Mouse (Mus musculus): ENCODE results near the gene Fscn2. TPM values are rescaled to one million over a fixed set of nuclear protein-coding genes. Genes with fewer than 3 reads are reported as not detected.
A peak's percentile ranks its signal among the peaks of the same experiment; 100 is the strongest.
"Not testable (repeated sequence)": the region's sequence is repeated elsewhere in the genome, so short reads cannot be mapped to it uniquely, and the experiment has no call there.

The Fscn2 gene
- polyA plus RNA-seq, 1 experiment from 2014 or later, result 1.0 TPM

- H3K27ac ChIP-seq (ENCODE audit: low read depth, low read length), result no peak overlapping the region
- H3K4me1 ChIP-seq (replicated peaks; ENCODE audit: control insufficient read depth, insufficient read depth, low read length), result peaks cover 5% of the 10 kb centered on the region; the same call in 1 of the 2 replicates
- H3K9ac ChIP-seq (ENCODE audit: low read length), result no peak overlapping the region
- DNase-seq (ENCODE audit: low spot score) (peak; percentile 48), ATAC-seq (replicated peaks; ENCODE audit: low FRiP score) (no peak)
- no peaks in the 10 kb centered on the region for H3K9me3 ChIP-seq (ENCODE audit: control insufficient read depth, low read length)
- no peaks in the 10 kb centered on the region for H3K27me3 ChIP-seq (ENCODE audit: control insufficient read depth, insufficient read depth, low read length)
- H3K4me2 ChIP-seq (ENCODE audit: low read depth, low read length, severe bottlenecking), result no peak overlapping the region
- 91% methylated on average over 5 of the region's 5 CpGs for WGBS
- H3K36me3 ChIP-seq (ENCODE audit: control insufficient read depth, insufficient read depth, low read length), result peaks cover 5% of the 10 kb centered on the region; the same call in 1 of the 2 replicates
- no peak overlapping the region for H3K4me3 ChIP-seq (ENCODE audit: low read depth, low read length)
These were observed 18.6 kb upstream of the Fscn2 start for GRCm38 (mm10) chr11:120342656-120343160.

- DNase-seq (ENCODE audit: low spot score) (peak; percentile 64), ATAC-seq (replicated peaks; ENCODE audit: low FRiP score) (no peak)
- Histone ChIP-seq H3K9me3 (ENCODE audit: control insufficient read depth, low read length) (no peaks in the 10 kb centered on the region), H3K27ac (ENCODE audit: low read depth, low read length) (no peak overlapping the region), H3K4me2 (ENCODE audit: low read depth, low read length, severe bottlenecking) (no peak overlapping the region), H3K9ac (ENCODE audit: low read length) (no peak overlapping the region; the same call in 1 of the 2 replicates), H3K4me1 (replicated peaks; ENCODE audit: control insufficient read depth, insufficient read depth, low read length) (peaks cover 5% of the 10 kb centered on the region; the same call in 1 of the 2 replicates), H3K27me3 (ENCODE audit: control insufficient read depth, insufficient read depth, low read length) (no peaks in the 10 kb centered on the region), H3K4me3 (ENCODE audit: low read depth, low read length) (no peak overlapping the region), H3K36me3 (ENCODE audit: control insufficient read depth, insufficient read depth, low read length) (peaks cover 5% of the 10 kb centered on the region; the same call in 1 of the 2 replicates)
- WGBS, result 75% methylated on average over 5 of the region's 5 CpGs
These were observed 17.6 kb upstream of the Fscn2 start for GRCm38 (mm10) chr11:120343519-120344309.

- H3K27ac ChIP-seq (ENCODE audit: low read depth, low read length), result no peak overlapping the region
- peaks cover 5% of the 10 kb centered on the region; the same call in 1 of the 2 replicates for H3K36me3 ChIP-seq (ENCODE audit: control insufficient read depth, insufficient read depth, low read length)
- DNase-seq (ENCODE audit: low spot score) (peak; percentile 52), ATAC-seq (replicated peaks; ENCODE audit: low FRiP score) (no peak)
- no peak overlapping the region for H3K4me2 ChIP-seq (ENCODE audit: low read depth, low read length, severe bottlenecking)
- no peak overlapping the region for H3K4me3 ChIP-seq (ENCODE audit: low read depth, low read length)
- H3K4me1 ChIP-seq (replicated peaks; ENCODE audit: control insufficient read depth, insufficient read depth, low read length), result peaks cover 6% of the 10 kb centered on the region; the same call in 1 of the 2 replicates
- H3K27me3 ChIP-seq (ENCODE audit: control insufficient read depth, insufficient read depth, low read length), result no peaks in the 10 kb centered on the region
- no peak overlapping the region; the same call in 1 of the 2 replicates for H3K9ac ChIP-seq (ENCODE audit: low read length)
- 71% methylated on average over 5 of the region's 5 CpGs for WGBS
- no peaks in the 10 kb centered on the region for H3K9me3 ChIP-seq (ENCODE audit: control insufficient read depth, low read length)
These were observed 16.9 kb upstream of the Fscn2 start for GRCm38 (mm10) chr11:120344310-120344920.

- Histone ChIP-seq H3K4me3 (ENCODE audit: low read depth, low read length) (peak overlapping the region; percentile 20), H3K27ac (ENCODE audit: low read depth, low read length) (no peak overlapping the region)
- peak; percentile 58 for DNase-seq (ENCODE audit: low spot score)
These were observed 16.2 kb upstream of the Fscn2 start for GRCm38 (mm10) chr11:120345067-120345681.

DNA sequence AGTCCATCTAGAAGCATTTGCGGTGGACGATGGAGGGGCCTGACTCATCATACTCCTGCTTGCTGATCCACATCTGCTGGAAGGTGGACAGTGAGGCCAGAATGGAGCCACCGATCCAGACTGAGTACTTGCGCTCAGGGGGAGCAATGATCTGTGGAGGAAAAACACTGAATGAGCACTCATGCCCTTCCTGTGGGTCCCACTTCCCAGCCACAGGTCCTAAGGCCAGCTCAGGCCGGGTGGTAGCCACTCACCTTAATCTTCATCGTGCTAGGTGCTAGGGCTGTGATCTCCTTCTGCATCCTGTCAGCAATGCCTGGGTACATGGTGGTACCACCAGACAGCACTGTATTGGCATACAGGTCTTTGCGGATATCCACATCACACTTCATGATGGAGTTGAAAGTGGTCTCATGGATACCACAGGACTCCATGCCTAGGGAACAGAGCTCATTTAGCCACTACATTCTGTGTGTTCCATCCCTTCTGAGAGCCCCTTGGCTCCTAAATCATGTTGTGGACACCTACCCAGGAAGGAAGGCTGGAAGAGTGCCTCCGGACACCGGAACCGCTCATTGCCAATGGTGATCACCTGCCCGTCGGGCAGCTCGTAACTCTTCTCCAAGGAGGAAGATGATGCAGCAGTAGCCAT, 14.8 kb upstream of the Fscn2 start:
- H3K9me3 ChIP-seq (ENCODE audit: control insufficient read depth, low read length); H3K27me3 ChIP-seq (ENCODE audit: control insufficient read depth, insufficient read depth, low read length); ATAC-seq (replicated peaks; ENCODE audit: low FRiP score); H3K27ac ChIP-seq (ENCODE audit: low read depth, low read length); H3K36me3 ChIP-seq (ENCODE audit: control insufficient read depth, insufficient read depth, low read length); H3K9ac ChIP-seq (ENCODE audit: low read length): not testable (repeated sequence)
- DNase-seq (ENCODE audit: low spot score), result peak; percentile 53
- 85% methylated on average over 10 of the region's 13 CpGs for WGBS
- peaks cover 18% of the 10 kb centered on the region for H3K4me1 ChIP-seq (replicated peaks; ENCODE audit: control insufficient read depth, insufficient read depth, low read length)
- peak overlapping the region; percentile 29 for H3K4me3 ChIP-seq (ENCODE audit: low read depth, low read length)
- H3K4me2 ChIP-seq (ENCODE audit: low read depth, low read length, severe bottlenecking), result peak overlapping the region; percentile 58

More at GRCm38 (mm10) chr11:120345067-120345681, 16.2 kb upstream of the Fscn2 start:
- H3K36me3 ChIP-seq (ENCODE audit: control insufficient read depth, insufficient read depth, low read length), result peaks cover 5% of the 10 kb centered on the region; the same call in 1 of the 2 replicates
- WGBS, result 39% methylated on average over 1 of the region's 1 CpGs
- H3K4me1 ChIP-seq (replicated peaks; ENCODE audit: control insufficient read depth, insufficient read depth, low read length), result peaks cover 10% of the 10 kb centered on the region; the same call in 1 of the 2 replicates
- H3K4me2 ChIP-seq (ENCODE audit: low read depth, low read length, severe bottlenecking), result peak overlapping the region; percentile 34
- no peak overlapping the region for H3K9ac ChIP-seq (ENCODE audit: low read length)
- no peaks in the 10 kb centered on the region for H3K27me3 ChIP-seq (ENCODE audit: control insufficient read depth, insufficient read depth, low read length)
- H3K9me3 ChIP-seq (ENCODE audit: control insufficient read depth, low read length), result no peaks in the 10 kb centered on the region
- ATAC-seq (replicated peaks; ENCODE audit: low FRiP score), result no peak

DNA sequence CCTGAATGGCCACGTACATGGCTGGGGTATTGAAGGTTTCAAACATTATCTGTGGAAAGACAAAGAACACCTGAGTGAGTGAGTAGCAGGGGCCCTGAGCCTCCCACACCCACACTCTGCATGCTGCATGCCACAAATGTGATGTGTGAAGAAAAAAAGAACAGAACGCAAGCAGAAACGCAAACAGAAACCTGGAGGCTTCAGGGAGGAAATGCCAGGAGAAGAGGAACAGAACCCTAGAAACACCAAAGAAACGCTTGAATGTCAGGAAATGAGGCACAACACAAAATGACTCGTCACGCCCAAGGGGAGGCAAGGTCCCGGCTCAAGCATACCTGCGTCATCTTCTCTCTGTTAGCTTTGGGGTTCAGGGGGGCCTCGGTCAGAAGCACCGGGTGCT, 14.0 kb upstream of the Fscn2 start:
- peak overlapping the region; percentile 89 for H3K4me2 ChIP-seq (ENCODE audit: low read depth, low read length, severe bottlenecking)
- peak overlapping the region; percentile 100 for H3K9ac ChIP-seq (ENCODE audit: low read length)
- H3K4me1 ChIP-seq (replicated peaks; ENCODE audit: control insufficient read depth, insufficient read depth, low read length), result peaks cover 18% of the 10 kb centered on the region
- 10% methylated on average over 10 of the region's 10 CpGs for WGBS
- no peaks in the 10 kb centered on the region for H3K27me3 ChIP-seq (ENCODE audit: control insufficient read depth, insufficient read depth, low read length)
- peak overlapping the region; percentile 100 for H3K4me3 ChIP-seq (ENCODE audit: low read depth, low read length)
- DNase-seq (ENCODE audit: low spot score) (peak; percentile 50), ATAC-seq (replicated peaks; ENCODE audit: low FRiP score) (no peak)
- H3K27ac ChIP-seq (ENCODE audit: low read depth, low read length), result no peak overlapping the region
- peaks cover 5% of the 10 kb centered on the region; the same call in 1 of the 2 replicates for H3K36me3 ChIP-seq (ENCODE audit: control insufficient read depth, insufficient read depth, low read length)
- no peaks in the 10 kb centered on the region for H3K9me3 ChIP-seq (ENCODE audit: control insufficient read depth, low read length)

GRCm38 (mm10) chr11:120347791-120348683, 13.3 kb upstream of the Fscn2 start, which contains the start of gene Actg1:
TSS of gene Actg1 (minus strand) at chr11:120348542.
- peaks cover 18% of the 10 kb centered on the region for H3K4me1 ChIP-seq (replicated peaks; ENCODE audit: control insufficient read depth, insufficient read depth, low read length)

More at GRCm38 (mm10) chr11:120347791-120348683, 13.3 kb upstream of the Fscn2 start, which contains the start of gene Actg1:
- peak; percentile 84 for ATAC-seq (replicated peaks; ENCODE audit: low FRiP score)
- Histone ChIP-seq H3K9me3 (ENCODE audit: control insufficient read depth, low read length) (no peaks in the 10 kb centered on the region), H3K4me2 (ENCODE audit: low read depth, low read length, severe bottlenecking) (peak within 1 kb of the TSS; percentile 89), H3K36me3 (ENCODE audit: control insufficient read depth, insufficient read depth, low read length) (peaks cover 5% of the 10 kb centered on the region; the same call in 1 of the 2 replicates), H3K27me3 (ENCODE audit: control insufficient read depth, insufficient read depth, low read length) (no peaks in the 10 kb centered on the region), H3K27ac (ENCODE audit: low read depth, low read length) (peak within 1 kb of the TSS; percentile 99), H3K4me3 (ENCODE audit: low read depth, low read length) (peak within 1 kb of the TSS; percentile 100), H3K9ac (ENCODE audit: low read length) (peak within 1 kb of the TSS; percentile 100)
- DNase-seq (ENCODE audit: low spot score), result peak; percentile 71
- WGBS, result 4% methylated on average over 101 of the region's 103 CpGs

Data from forebrain, embryonic 11.5 days (tissue).